Mouse (Mus musculus) embryonic facial prominence, embryonic 10.5 days (tissue): Measurements from ENCODE around the gene Neb. TPM values are rescaled to one million over a fixed set of nuclear protein-coding genes. Genes with fewer than 3 reads are reported as not detected.

Experiments used
- DNase-seq: peaks from one replicate; pipeline ENCODE4 v3.0.0-alpha.2; 2017; ENCODE audit warnings: low spot score
- H3K27ac ChIP-seq: fragments of 300-500 bp; sonication (generic); replicated peaks from 2 replicates; pipeline ENCODE4 v1.5.1; 2016; ENCODE audit warnings: mild to moderate bottlenecking
- H3K27me3 ChIP-seq: fragments of 300-500 bp; sonication (generic); replicated peaks from 2 replicates; pipeline ENCODE4 v1.6.1; 2016; ENCODE audit warnings: low read depth, mild to moderate bottlenecking; ENCODE audit not compliant: poor library complexity, severe bottlenecking
- H3K36me3 ChIP-seq: fragments of 300-500 bp; sonication (generic); replicated peaks from 2 replicates; pipeline ENCODE4 v1.6.1; 2016; ENCODE audit warnings: mild to moderate bottlenecking, moderate library complexity
- H3K4me1 ChIP-seq: fragments of 300-500 bp; sonication (generic); 2 replicates; pipeline ENCODE4 v1.6.1; 2016
- H3K4me3 ChIP-seq: fragments of 300-500 bp; sonication (generic); 2 replicates; pipeline ENCODE4 v1.5.1; 2016; ENCODE audit warnings: mild to moderate bottlenecking, moderate library complexity
- H3K9me3 ChIP-seq: fragments of 300-500 bp; sonication (generic); 2 replicates; pipeline ENCODE4 v1.6.1; 2016; ENCODE audit warnings: mild to moderate bottlenecking
- WGBS: fragments of 180-500 bp; shearing (Covaris S2); methylation state at CpG from one replicate; pipeline ENCODE4 v1.1.7; 2016; 5-methylcytosine and 5-hydroxymethylcytosine counted together
- polyA plus RNA-seq: library from polyadenylated mRNA; unstranded; fragments of >200 nt; fragmentation: Nextera tagmentation; extraction: Ambion mirVana; gene quantifications from 2 replicates; pipeline ENCODE4 v1.2.1, GENCODE M21; 2016

Gene Neb
- polyA plus RNA-seq, result 0.52 and 1.00 TPM in 2 replicates

DNA sequence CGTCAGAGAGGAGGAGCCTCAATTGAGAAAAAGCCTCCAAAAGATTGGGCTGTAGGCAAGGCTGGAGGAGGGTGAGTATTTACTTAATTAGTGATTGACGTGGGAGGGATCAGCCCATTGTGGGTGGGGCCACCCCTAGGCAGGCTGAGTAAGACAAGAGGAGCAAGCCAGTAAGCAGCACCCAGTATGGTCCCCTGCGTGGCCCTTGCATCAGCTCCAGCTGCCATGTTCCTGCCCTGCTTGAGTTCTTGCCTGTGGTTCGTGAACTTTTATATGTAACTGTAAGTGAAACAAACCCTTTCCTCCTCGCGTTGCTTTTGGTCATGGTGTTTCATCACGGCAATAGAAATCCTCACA is at the start of gene Neb:
TSS of gene Neb (minus strand) at position 27 of the 357 bp plus-strand sequence.
- 45% methylated on average over 7 of the region's 7 CpGs for WGBS
- H3K9me3 ChIP-seq, result no peaks in the 10 kb centered on the region
- no peak within 1 kb of the TSS for H3K4me3 ChIP-seq
- DNase-seq, result no peak
- no peaks in the 10 kb centered on the region for H3K27me3 ChIP-seq
- H3K4me1 ChIP-seq, result no peaks in the 10 kb centered on the region
- no peaks in the 10 kb centered on the region for H3K36me3 ChIP-seq
- no peak within 1 kb of the TSS for H3K27ac ChIP-seq

DNA sequence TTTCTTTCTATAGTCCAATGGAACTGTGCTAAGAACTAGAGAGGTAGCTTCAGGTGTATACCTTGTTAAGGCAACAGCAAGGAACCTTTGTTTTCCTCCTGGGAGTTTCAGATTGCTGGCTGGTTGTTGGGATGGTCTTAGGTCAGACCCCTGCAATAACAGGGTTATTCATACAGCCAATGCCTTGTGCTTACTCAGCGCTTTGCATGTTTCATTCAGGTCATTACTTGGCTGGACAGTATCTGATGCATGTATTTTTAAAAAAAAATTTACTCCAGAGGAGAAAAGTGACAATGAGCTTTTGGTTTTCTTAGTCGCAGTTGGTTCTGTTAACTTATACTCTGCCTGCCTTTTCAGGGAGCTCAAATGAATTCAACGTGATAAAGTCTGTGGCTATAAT is 49.1 kb upstream of the Neb start:
- WGBS, result 92% methylated on average over 3 of the region's 3 CpGs
- H3K27me3 ChIP-seq, result no peaks in the 10 kb centered on the region
- H3K4me3 ChIP-seq, result no peak overlapping the region
- no peak for DNase-seq
- peaks cover 21% of the 10 kb centered on the region for H3K4me1 ChIP-seq
- H3K36me3 ChIP-seq, result no peaks in the 10 kb centered on the region
- H3K9me3 ChIP-seq, result no peaks in the 10 kb centered on the region
- H3K27ac ChIP-seq, result no peak overlapping the region

DNA sequence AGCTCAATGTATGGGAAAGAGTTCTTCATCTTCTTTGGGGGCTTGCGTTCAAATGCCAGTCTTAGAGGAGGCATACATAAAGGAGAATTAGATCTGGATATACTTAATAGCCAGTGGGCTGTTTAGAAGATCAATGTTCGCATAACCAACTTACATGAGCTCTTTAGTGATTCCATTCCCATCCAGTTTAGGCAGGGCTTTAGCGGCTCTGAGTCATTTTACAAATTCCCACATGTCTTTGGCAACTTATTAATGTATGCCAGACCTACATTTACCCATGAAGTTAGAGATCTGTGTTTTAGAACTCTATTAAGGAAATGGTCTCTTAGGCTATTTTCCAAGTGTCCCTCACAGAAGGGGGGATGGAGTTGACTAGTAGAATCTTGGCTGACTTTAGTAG is 47.8 kb upstream of the Neb start:
- Histone ChIP-seq H3K4me3 (peak overlapping the region; percentile 93), H3K27ac (no peak overlapping the region)
- WGBS, result 90% methylated on average over 3 of the region's 3 CpGs

DNA sequence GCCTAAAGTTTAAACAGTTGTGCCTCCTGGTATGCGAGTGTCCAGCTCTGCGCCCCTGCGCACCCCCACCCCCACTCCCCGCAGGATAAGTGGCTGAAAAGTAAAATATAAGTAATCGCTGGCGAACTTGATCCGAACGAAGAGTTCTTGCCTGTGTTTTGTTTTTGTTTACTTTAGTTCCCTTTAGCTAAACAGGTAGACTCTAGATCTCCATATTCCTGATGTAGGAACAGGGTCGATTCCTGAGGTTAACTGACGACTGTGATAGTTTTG is 47.2 kb upstream of the Neb start:
- peaks cover 35% of the 10 kb centered on the region for H3K4me1 ChIP-seq
- WGBS, result 25% methylated on average over 10 of the region's 10 CpGs
- H3K27me3 ChIP-seq, result no peaks in the 10 kb centered on the region
- H3K27ac ChIP-seq, result peak overlapping the region; percentile 99
- no peaks in the 10 kb centered on the region for H3K9me3 ChIP-seq
- DNase-seq, result peak; percentile 28
- H3K36me3 ChIP-seq, result no peaks in the 10 kb centered on the region
- H3K4me3 ChIP-seq, result peak overlapping the region; percentile 93

More for the DNA sequence above, 47.8 kb upstream of the Neb start:
- H3K36me3 ChIP-seq, result no peaks in the 10 kb centered on the region
- H3K4me1 ChIP-seq, result peaks cover 33% of the 10 kb centered on the region
- H3K27me3 ChIP-seq, result no peaks in the 10 kb centered on the region
- H3K9me3 ChIP-seq, result no peaks in the 10 kb centered on the region
- no peak for DNase-seq

DNA sequence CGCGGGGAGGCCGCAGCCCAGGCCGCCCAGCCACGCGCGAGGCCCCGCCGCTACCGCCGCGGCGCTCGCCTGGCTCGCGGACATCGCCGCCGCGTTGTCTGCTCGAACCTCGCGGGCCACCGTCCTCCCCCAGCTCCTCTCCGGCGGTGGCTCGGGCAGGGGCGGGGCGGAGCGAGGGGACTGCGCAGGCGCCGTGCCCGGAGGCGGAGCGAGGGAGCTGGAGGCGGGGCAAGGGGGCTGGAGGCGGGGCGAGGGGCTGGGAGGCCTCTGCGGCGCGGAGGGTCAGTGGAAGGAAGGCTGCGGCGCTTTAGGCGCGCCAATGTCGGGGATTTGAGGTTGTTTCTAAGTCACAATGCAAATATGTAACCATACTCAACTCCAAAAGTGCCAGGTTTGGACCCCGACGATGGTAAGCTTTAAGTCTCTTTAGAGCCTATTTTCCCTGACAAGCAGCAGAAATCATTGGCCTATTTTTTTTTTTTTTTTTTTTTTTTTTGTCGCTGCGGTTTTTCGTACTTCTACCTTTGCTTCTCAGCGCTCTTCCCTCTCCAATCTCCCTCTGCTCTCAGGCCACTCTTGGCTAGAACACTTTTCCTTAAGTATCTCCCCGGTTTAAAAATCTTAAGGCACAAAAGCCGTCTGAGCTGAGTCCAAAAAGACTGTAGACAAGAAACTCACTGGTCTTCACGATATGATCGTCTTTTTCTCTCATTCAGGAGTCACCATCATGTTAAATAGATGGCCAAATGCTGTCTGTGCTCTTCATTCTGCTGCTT is 46.7 kb upstream of the Neb start, which contains the start of gene Arl5a:
TSS of gene Arl5a (minus strand) at position 155 of the 776 bp plus-strand sequence.
- H3K9me3 ChIP-seq, result no peaks in the 10 kb centered on the region
- peak within 1 kb of the TSS; percentile 99 for H3K27ac ChIP-seq
- WGBS, result under 1% methylated on average over 57 of the region's 57 CpGs
- no peaks in the 10 kb centered on the region for H3K36me3 ChIP-seq
- DNase-seq, result peak; percentile 99
- peaks cover 35% of the 10 kb centered on the region for H3K4me1 ChIP-seq
- no peaks in the 10 kb centered on the region for H3K27me3 ChIP-seq
- peak within 1 kb of the TSS; percentile 93 for H3K4me3 ChIP-seq

DNA sequence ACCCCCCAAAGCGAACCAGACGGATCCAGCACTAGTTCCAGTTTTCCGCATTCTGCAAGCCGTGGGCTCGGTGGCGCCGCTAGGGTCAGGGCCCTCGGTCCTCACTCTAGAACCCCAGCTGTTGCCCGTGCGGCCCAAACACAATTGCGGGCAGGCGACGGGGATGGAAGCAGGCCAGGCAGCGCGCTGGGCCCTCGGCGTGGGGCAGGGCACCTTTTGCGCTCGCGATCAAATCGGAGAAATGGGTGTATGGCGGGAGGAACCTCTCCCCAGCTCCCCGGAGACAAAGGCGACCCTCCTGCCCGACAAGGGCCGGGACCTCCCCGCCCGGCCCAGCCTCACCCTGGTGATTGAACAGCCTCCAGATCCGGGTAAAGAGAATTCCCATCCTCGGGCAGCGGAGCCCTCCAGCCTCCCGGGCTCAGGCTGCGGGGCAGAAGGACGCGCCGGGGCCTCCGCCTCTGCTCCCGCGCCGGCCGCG is 46.0 kb upstream of the Neb start:
- no peaks in the 10 kb centered on the region for H3K36me3 ChIP-seq
- H3K27me3 ChIP-seq, result no peaks in the 10 kb centered on the region
- WGBS, result under 1% methylated on average over 42 of the region's 42 CpGs
- peak overlapping the region; percentile 93 for H3K4me3 ChIP-seq
- peaks cover 35% of the 10 kb centered on the region for H3K4me1 ChIP-seq
- no peaks in the 10 kb centered on the region for H3K9me3 ChIP-seq
- DNase-seq, result no peak
- peak overlapping the region; percentile 99 for H3K27ac ChIP-seq

DNA sequence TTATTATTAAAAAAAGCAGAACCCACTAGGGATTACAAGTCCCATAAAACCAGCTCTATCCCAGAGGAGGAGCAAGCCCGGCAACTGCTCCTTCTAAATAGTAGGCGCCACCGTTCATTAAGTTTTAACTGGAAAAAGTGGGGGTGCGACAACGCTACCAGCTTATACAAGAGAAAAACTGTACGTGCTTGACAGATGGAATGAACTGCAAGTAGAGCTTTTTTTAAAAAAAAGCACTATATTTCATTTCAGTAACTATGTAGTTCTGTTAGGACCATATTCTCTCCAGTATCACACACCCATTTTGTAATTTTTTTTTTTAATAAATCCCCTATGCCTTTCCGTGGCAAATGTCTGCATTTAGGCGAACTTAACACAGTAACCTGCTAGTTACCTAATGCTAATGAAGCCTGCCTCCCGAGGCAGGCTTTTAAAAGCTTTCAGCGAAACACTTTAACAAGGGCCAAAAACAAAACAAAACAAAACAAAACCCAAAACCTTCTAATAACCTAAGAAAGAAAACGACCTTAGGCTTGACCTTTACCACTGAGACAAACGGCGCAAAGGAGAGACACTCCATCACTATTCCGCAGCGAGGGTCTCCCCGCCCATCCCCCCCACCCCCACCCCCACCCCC is 45.5 kb upstream of the Neb start:
- 7% methylated on average over 16 of the region's 16 CpGs for WGBS
- Histone ChIP-seq H3K9me3 (no peaks in the 10 kb centered on the region), H3K36me3 (no peaks in the 10 kb centered on the region), H3K4me1 (peaks cover 35% of the 10 kb centered on the region), H3K27me3 (no peaks in the 10 kb centered on the region), H3K4me3 (peak overlapping the region; percentile 93), H3K27ac (peak overlapping the region; percentile 99)
- DNase-seq, result no peak

DNA sequence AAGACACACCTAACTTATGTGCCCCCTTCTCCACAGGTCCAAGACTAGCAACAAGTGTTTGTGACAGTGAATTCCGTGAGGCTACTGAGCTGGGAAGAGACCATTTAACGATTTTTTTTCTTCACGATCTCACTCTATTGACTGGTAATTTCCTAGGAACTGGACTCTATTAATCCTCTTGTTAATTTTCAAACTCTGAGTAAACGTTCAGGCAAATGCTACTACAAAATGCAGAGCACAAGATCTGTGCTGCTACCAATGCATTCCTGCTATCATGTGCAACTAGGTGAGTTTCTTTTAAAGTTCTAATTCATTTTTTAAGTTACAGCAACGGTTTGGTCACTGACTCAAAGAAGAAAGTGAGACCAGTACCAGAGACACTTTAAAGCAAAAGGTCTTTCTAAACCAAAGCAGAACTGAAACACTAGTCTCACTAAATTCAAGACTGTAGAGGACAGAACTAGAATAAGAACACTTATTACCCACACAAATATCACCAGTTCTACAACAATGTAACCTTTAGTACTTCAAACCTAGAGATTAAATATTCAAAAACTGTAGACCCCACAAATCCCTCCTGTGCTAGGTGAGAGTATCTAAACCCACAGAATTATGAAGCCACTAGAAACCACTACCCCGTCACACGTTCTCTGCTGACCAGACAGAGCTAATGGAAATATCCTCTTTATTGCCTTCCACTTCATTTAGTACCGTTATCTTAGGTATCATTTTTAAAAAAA is 44.8 kb upstream of the Neb start:
- Histone ChIP-seq H3K9me3 (0 out of 2 replicates have a peak, but pooled peaks cover under 1% of the 10 kb centered on the region), H3K36me3 (peaks cover 3% of the 10 kb centered on the region), H3K27ac (no peak overlapping the region), H3K27me3 (no peaks in the 10 kb centered on the region), H3K4me3 (peak overlapping the region; percentile 93), H3K4me1 (peaks cover 35% of the 10 kb centered on the region)
- no peak for DNase-seq
- 68% methylated on average over 8 of the region's 8 CpGs for WGBS

DNA sequence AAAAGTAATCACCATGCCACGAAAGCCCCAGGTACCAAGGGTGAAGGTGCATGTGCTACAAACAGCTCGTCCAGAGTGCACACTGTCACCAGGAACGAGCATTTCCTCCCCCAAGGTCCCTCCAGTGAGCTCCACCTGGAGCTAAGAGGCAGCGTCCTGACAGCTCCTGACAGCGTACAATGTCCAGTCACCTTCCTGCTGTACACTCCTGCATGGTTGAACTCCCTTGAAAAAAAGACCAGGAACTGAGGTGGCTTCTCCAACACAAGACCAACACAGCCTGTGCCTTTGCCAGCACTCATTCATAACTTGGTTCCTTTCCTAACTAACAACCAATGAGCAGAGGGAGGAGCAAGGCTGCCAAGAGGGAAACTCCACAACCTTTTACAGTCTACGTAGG is 42.9 kb upstream of the Neb start:
- Histone ChIP-seq H3K27ac (no peak overlapping the region), H3K27me3 (no peaks in the 10 kb centered on the region), H3K4me1 (peaks cover 35% of the 10 kb centered on the region), H3K4me3 (no peak overlapping the region), H3K36me3 (peaks cover 20% of the 10 kb centered on the region), H3K9me3 (0 out of 2 replicates have a peak, but pooled peaks cover 11% of the 10 kb centered on the region)
- 72% methylated on average over 6 of the region's 6 CpGs for WGBS
- DNase-seq, result no peak

DNA sequence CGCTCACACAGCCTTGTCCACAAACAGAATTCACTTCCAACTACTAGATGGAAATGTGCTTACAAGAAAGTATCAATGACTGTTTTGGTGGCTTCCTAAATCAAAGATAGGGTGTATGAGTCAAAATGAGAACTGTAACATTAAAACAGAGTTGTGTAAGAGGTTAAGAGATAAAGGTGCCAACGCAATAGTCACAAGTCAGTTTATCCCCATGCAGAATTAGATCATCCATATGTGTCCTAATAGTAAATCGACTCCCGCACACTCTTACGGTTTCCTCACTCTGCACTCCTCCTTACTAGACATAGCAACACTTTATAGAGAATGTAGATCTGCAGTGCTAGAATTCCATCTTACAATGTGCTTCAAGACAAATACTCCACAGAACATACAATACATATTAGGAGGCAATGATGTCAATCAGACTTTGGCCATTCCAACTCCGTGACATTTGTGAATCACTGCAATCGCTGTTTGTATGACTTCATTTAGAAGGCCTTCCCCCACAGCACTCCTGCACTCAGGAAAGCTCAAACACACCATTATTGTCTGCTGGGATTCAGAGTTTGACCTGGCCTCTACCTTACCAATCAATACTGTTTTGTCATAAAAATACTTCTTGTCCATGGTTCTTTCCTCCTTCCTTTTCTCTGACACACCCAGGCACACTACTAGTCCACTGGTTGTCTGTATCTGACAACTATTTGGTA is 41.9 kb upstream of the Neb start:
- peaks cover 30% of the 10 kb centered on the region for H3K36me3 ChIP-seq
- DNase-seq, result no peak
- H3K27me3 ChIP-seq, result no peaks in the 10 kb centered on the region
- no peak overlapping the region for H3K4me3 ChIP-seq
- H3K4me1 ChIP-seq, result peaks cover 26% of the 10 kb centered on the region
- WGBS, result 93% methylated on average over 7 of the region's 7 CpGs
- H3K27ac ChIP-seq, result no peak overlapping the region
- peaks cover 21% of the 10 kb centered on the region; the same call in 1 of the 2 replicates for H3K9me3 ChIP-seq

DNA sequence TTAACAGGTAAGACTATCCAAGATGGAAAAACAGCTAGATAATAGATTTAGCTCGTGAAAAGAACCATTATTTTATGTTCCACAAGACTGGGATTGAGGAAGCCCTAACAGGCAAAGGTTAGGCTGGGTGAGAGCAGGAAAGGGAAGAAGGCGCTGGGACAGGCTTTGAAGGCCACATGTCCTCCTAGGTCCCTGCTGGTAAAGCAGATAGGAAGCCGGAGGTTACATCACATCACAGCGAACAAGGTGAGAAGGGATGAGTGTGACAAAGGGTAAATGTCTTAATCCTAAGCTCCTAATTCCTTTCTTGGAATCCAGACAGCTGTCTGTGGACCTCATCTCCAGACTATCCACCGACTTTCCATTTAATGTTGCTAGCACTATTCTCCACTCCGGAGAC is 41.0 kb upstream of the Neb start:
- peaks cover 39% of the 10 kb centered on the region for H3K36me3 ChIP-seq
- no peak for DNase-seq
- H3K4me3 ChIP-seq, result no peak overlapping the region
- no peaks in the 10 kb centered on the region for H3K27me3 ChIP-seq
- peaks cover 21% of the 10 kb centered on the region; the same call in 1 of the 2 replicates for H3K9me3 ChIP-seq
- peaks cover 26% of the 10 kb centered on the region for H3K4me1 ChIP-seq
- no peak overlapping the region for H3K27ac ChIP-seq
- WGBS, result 86% methylated on average over 6 of the region's 6 CpGs

DNA sequence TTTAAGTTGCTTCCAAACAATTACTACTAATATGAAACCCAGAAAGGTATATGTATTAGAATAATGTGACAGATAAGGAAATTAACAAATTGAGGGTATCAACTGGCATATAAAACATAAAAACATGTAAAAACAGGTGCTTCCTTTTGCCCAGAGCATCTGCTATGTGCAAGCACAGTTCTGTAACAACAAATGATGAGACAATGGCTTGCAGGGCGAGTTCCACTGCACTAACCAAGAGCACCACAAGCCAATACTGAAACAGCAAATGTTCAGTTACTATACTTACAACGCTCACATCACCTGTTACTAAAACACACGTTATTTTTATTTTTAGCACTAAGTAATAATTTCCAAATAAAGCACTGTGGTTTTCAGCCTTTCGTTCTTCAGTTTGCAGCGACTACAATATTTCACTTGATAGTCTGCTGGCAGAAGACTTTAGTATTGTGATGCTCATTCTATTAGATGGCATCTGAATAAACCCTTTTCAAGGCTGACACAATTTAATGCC is 34.3 kb upstream of the Neb start:
- H3K9me3 ChIP-seq, result peaks cover 51% of the 10 kb centered on the region
- DNase-seq, result no peak
- WGBS, result 94% methylated on average over 5 of the region's 5 CpGs
- no peaks in the 10 kb centered on the region for H3K4me1 ChIP-seq
- no peaks in the 10 kb centered on the region for H3K27me3 ChIP-seq
- H3K27ac ChIP-seq, result no peak overlapping the region
- no peak overlapping the region for H3K4me3 ChIP-seq
- peaks cover 99% of the 10 kb centered on the region for H3K36me3 ChIP-seq
